Mouse (Mus musculus): ENCODE measurements around the gene Vmn1r90. TPM values are rescaled to one million over a fixed set of nuclear protein-coding genes. Genes with fewer than 3 reads are reported as not detected.

The Vmn1r90 gene
- total and polyA plus RNA-seq, 3 experiments: not detected

DNA sequence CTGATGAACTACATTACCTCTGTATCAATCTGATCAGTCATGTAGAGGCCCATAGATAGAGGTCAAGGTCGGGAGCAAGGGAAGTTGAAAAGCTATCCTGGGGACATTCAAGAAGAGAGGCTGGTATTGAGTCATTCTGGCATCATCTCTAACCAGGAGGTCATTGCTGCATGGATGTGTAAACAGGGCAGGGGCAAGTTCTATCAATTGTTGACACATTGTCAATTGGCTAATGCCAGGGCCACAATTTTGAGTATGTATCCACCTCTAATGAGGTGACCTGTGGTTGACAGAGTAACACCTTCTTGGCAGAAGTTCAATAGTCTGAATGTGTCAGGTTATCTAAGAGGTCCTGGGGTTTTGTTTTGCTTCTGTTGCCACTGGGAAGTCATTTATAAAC is 38.0 kb downstream of the Vmn1r90 start:
- Histone ChIP-seq H3K27me3 (ENCODE audit: control insufficient read depth in 1 of 2, insufficient read depth in 2 of 2, low read length in 2 of 2) (no peaks in the 10 kb centered on the region), H3K4me3 (ENCODE audit: control insufficient read depth in 1 of 2, insufficient read depth in 1 of 2, low read depth in 2 of 2, low read length in 2 of 2) (no peak overlapping the region), H3K36me3 (ENCODE audit: control insufficient read depth in 1 of 2, insufficient read depth in 2 of 2, low read length in 2 of 2) (no peaks in the 10 kb centered on the region), H3K27ac (ENCODE audit: control insufficient read depth, low read depth, low read length) (no peak overlapping the region), H3K4me1 (ENCODE audit: control insufficient read depth in 1 of 2, insufficient read depth in 2 of 2, low read length in 2 of 2) (no peaks in the 10 kb centered on the region), H3K9ac (ENCODE audit: control insufficient read depth, low read depth, low read length, poor library complexity, severe bottlenecking) (no peak overlapping the region), H3K79me2 (ENCODE audit: control insufficient read depth, insufficient read depth, low read length, poor library complexity) (no peaks in the 10 kb centered on the region), H3K9me3 (replicated peaks; ENCODE audit: insufficient read depth, low read length) (no peaks in the 10 kb centered on the region)
- TF ChIP-seq NRF1 (IDR thresholded peaks at IDR 0.05; ENCODE audit: insufficient read depth, low read depth, low read length, poor library complexity, severe bottlenecking): no peak
- TF ChIP-seq EP300 (IDR thresholded peaks at IDR 0.05; ENCODE audit: low read depth in 1 of 2, low read length in 2 of 2): no peak
- TF ChIP-seq TAL1 (IDR thresholded peaks at IDR 0.05; ENCODE audit: low read length): no peak
- no peak for TF ChIP-seq UBTF (IDR thresholded peaks at IDR 0.05; ENCODE audit: borderline replicate concordance, insufficient read depth, low read depth, low read length)
- TF ChIP-seq MEF2A (IDR thresholded peaks at IDR 0.05; ENCODE audit: extremely low read depth, insufficient replicate concordance, low read depth, low read length, poor library complexity, severe bottlenecking): no peak
- no peak for TF ChIP-seq USF2 (IDR thresholded peaks at IDR 0.05; ENCODE audit: borderline replicate concordance in 1 of 2, insufficient read depth in 1 of 2, low read depth in 1 of 2, low read length in 2 of 2)
- TF ChIP-seq ZKSCAN1 (IDR thresholded peaks at IDR 0.05; ENCODE audit: low read depth, low read length): no peak
- TF ChIP-seq MXI1 (IDR thresholded peaks at IDR 0.05; ENCODE audit: low read depth, low read length): no peak
- no peak for TF ChIP-seq MAX (IDR thresholded peaks at IDR 0.05; ENCODE audit: low read length)
- TF ChIP-seq JUND (IDR thresholded peaks at IDR 0.05; ENCODE audit: low read depth, low read length): no peak
- no peak for TF ChIP-seq POLR2A (IDR thresholded peaks at IDR 0.05; ENCODE audit: control insufficient read depth in 1 of 2, insufficient read depth in 1 of 2, low read depth in 1 of 2, low read length in 2 of 2, poor library complexity in 1 of 2)
- TF ChIP-seq POLR2AphosphoS2 (IDR thresholded peaks at IDR 0.05; ENCODE audit: low read length): no peak
- no peak for TF ChIP-seq ELF1 (IDR thresholded peaks at IDR 0.05; ENCODE audit: low read depth, low read length)
- no peak for TF ChIP-seq CHD1 (IDR thresholded peaks at IDR 0.05; ENCODE audit: low read depth, low read length)
- no peak for TF ChIP-seq ZNF384 (IDR thresholded peaks at IDR 0.05; ENCODE audit: low read depth, low read length)
- no peak for TF ChIP-seq ZC3H11A (IDR thresholded peaks at IDR 0.05; ENCODE audit: low read depth, low read length)
- TF ChIP-seq TBP (IDR thresholded peaks at IDR 0.05; ENCODE audit: low read depth, low read length): no peak
- TF ChIP-seq MYB (IDR thresholded peaks at IDR 0.05; ENCODE audit: low read depth, low read length): no peak
- TF ChIP-seq MAFK (IDR thresholded peaks at IDR 0.05; ENCODE audit: borderline replicate concordance, low read depth, low read length): no peak
- no peak for DNase-seq (ENCODE audit: low read depth, low spot score)

DNA sequence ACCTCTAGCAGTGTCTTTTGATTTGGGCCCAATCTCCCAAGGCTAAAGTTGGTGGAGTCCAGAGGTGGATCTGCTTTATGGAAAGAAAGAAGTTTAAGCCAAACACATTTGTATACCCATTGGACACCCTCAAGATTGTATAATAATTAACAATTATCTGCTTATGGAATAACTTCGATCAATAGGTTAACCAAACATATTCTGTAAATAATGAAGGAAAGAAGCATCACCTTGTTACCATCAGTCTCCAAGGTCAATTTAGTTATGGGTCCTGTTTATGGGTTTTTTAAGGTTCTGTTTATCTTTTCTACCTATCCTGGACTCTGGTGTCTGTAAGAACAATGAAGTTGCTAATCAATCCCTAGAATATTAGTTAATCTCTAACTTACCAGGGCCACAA is 40.7 kb downstream of the Vmn1r90 start:
- Histone ChIP-seq H3K79me2 (ENCODE audit: control insufficient read depth, insufficient read depth, low read length, poor library complexity) (no peaks in the 10 kb centered on the region), H3K9ac (ENCODE audit: control insufficient read depth, low read depth, low read length, poor library complexity, severe bottlenecking) (no peak overlapping the region), H3K36me3 (ENCODE audit: control insufficient read depth in 1 of 2, insufficient read depth in 2 of 2, low read length in 2 of 2) (no peaks in the 10 kb centered on the region), H3K4me3 (ENCODE audit: control insufficient read depth in 1 of 2, insufficient read depth in 1 of 2, low read depth in 2 of 2, low read length in 2 of 2) (no peak overlapping the region), H3K9me3 (replicated peaks; ENCODE audit: insufficient read depth, low read length) (no peaks in the 10 kb centered on the region), H3K27ac (ENCODE audit: control insufficient read depth, low read depth, low read length) (no peak overlapping the region), H3K4me1 (ENCODE audit: control insufficient read depth in 1 of 2, insufficient read depth in 2 of 2, low read length in 2 of 2) (no peaks in the 10 kb centered on the region), H3K27me3 (ENCODE audit: control insufficient read depth in 1 of 2, insufficient read depth in 2 of 2, low read length in 2 of 2) (no peaks in the 10 kb centered on the region)
- TF ChIP-seq USF1 (IDR thresholded peaks at IDR 0.05; ENCODE audit: low read depth, low read length) (no peak), TBP (IDR thresholded peaks at IDR 0.05; ENCODE audit: low read depth, low read length) (no peak), TAL1 (IDR thresholded peaks at IDR 0.05; ENCODE audit: low read length) (no peak), MEF2A (IDR thresholded peaks at IDR 0.05; ENCODE audit: extremely low read depth, insufficient replicate concordance, low read depth, low read length, poor library complexity, severe bottlenecking) (no peak), POLR2AphosphoS5 (IDR thresholded peaks at IDR 0.05; ENCODE audit: borderline replicate concordance, low read depth, low read length) (no peak), ZNF384 (IDR thresholded peaks at IDR 0.05; ENCODE audit: low read depth, low read length) (no peak), ZC3H11A (IDR thresholded peaks at IDR 0.05; ENCODE audit: low read depth, low read length) (no peak), MYC (IDR thresholded peaks at IDR 0.05; ENCODE audit: low read depth, low read length) (no peak), MYB (IDR thresholded peaks at IDR 0.05; ENCODE audit: low read depth, low read length) (no peak), UBTF (IDR thresholded peaks at IDR 0.05; ENCODE audit: borderline replicate concordance, insufficient read depth, low read depth, low read length) (no peak), GATA1 (IDR thresholded peaks at IDR 0.05; ENCODE audit: low read depth, low read length) (no peak), USF2 (IDR thresholded peaks at IDR 0.05; ENCODE audit: borderline replicate concordance in 1 of 2, insufficient read depth in 1 of 2, low read depth in 1 of 2, low read length in 2 of 2) (no peak), MXI1 (IDR thresholded peaks at IDR 0.05; ENCODE audit: low read depth, low read length) (no peak), KAT2A (conservative IDR thresholded peaks at IDR 0.05; ENCODE audit: low read depth, low read length) (no peak), JUND (IDR thresholded peaks at IDR 0.05; ENCODE audit: low read depth, low read length) (no peak), GABPA (IDR thresholded peaks at IDR 0.05; ENCODE audit: low read depth, low read length) (no peak), CHD1 (IDR thresholded peaks at IDR 0.05; ENCODE audit: low read depth, low read length) (no peak), SIN3A (IDR thresholded peaks at IDR 0.05; ENCODE audit: low read length) (no peak)
- no peak for DNase-seq (ENCODE audit: low read depth, low spot score)

Measured in MEL (cell line).